Mouse (Mus musculus): ENCODE results near the gene Tmtc2. TPM values are rescaled to one million over a fixed set of nuclear protein-coding genes. Genes with fewer than 3 reads are reported as not detected.

The Tmtc2 gene
- polyA plus RNA-seq, 1 experiment from 2014 or later = 6.9 TPM

DNA sequence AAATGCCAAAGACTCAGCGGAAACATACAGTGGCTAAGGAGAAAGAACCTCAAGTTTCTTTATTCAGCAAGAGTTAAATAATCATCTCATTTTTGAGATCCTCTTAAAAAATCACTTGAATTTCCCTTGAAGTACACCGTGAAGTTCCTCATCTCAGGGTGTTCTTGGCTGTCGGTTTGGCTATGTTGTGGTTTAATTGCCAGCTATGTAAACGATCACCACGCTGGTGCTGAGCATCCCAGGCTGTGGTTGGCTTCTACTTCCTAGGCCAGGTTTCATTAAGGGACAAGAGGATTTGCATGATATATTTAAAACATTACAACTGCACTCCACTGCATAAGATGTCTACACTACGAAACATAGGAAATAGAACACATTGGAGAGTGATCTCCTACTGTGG, 348.5 kb downstream of the Tmtc2 start:
- no peaks in the 10 kb centered on the region for H3K9me3 ChIP-seq (ENCODE audit: low read depth, low read length)
- H3K4me2 ChIP-seq = no peak overlapping the region
- ATAC-seq (ENCODE audit: insufficient read depth) = no peak
- TF ChIP-seq CTCF (IDR thresholded peaks at IDR 0.05; ENCODE audit: low read depth) = no peak
- DNase-seq = no peak
- no peak overlapping the region for H3K9ac ChIP-seq
- no peaks in the 10 kb centered on the region for H3K36me3 ChIP-seq (ENCODE audit: insufficient read depth)
- no peaks in the 10 kb centered on the region for H3K27me3 ChIP-seq (ENCODE audit: insufficient read depth, low read length)
- no peak overlapping the region for H3K4me3 ChIP-seq (ENCODE audit: low read depth, low read length)
- no peak overlapping the region for H3K27ac ChIP-seq (ENCODE audit: low read depth)
- WGBS = 63% methylated on average over 6 of the region's 6 CpGs
- no peaks in the 10 kb centered on the region for H3K4me1 ChIP-seq (ENCODE audit: insufficient read depth)

DNA sequence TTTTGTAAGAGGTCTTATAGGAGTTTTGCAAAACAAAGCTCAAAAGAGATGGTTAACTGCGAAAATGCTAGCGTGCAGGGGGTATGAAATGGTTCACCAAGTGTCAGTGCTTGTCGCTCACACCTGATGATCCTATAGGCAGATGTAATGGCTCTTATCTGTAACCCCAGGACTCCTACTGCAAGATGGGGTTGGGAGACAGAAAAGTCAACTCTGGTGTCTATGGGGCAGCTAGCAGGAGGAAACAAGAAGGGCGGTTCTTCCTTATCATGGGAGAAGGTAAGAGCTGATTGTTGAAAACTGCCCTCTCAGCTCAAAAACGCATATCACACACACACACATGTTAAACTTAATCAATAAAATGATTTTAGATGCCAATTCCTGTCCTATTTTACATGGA, 351.3 kb downstream of the Tmtc2 start:
- H3K27ac ChIP-seq (ENCODE audit: low read depth) = no peak overlapping the region
- no peaks in the 10 kb centered on the region for H3K4me1 ChIP-seq (ENCODE audit: insufficient read depth)
- ATAC-seq (ENCODE audit: insufficient read depth) = no peak
- H3K4me2 ChIP-seq = no peak overlapping the region
- no peak for TF ChIP-seq CTCF (IDR thresholded peaks at IDR 0.05; ENCODE audit: low read depth)
- WGBS = 62% methylated on average over 5 of the region's 5 CpGs
- no peak for DNase-seq
- no peaks in the 10 kb centered on the region for H3K36me3 ChIP-seq (ENCODE audit: insufficient read depth)
- no peak overlapping the region for H3K4me3 ChIP-seq (ENCODE audit: low read depth, low read length)
- H3K9me3 ChIP-seq (ENCODE audit: low read depth, low read length) = no peaks in the 10 kb centered on the region
- no peaks in the 10 kb centered on the region for H3K27me3 ChIP-seq (ENCODE audit: insufficient read depth, low read length)
- no peak overlapping the region for H3K9ac ChIP-seq

GRCm38 (mm10) chr10:105201491-105201890, 372.8 kb downstream of the Tmtc2 start:
- 77% methylated on average over 10 of the region's 10 CpGs for WGBS
- Histone ChIP-seq H3K27me3 (ENCODE audit: insufficient read depth, low read length) (no peaks in the 10 kb centered on the region), H3K9me3 (ENCODE audit: low read depth, low read length) (no peaks in the 10 kb centered on the region), H3K4me2 (no peak overlapping the region), H3K4me1 (ENCODE audit: insufficient read depth) (no peaks in the 10 kb centered on the region), H3K9ac (no peak overlapping the region), H3K27ac (ENCODE audit: low read depth) (no peak overlapping the region), H3K4me3 (ENCODE audit: low read depth, low read length) (no peak overlapping the region), H3K36me3 (ENCODE audit: insufficient read depth) (no peaks in the 10 kb centered on the region)
- DNase-seq = no peak
- no peak for ATAC-seq (ENCODE audit: insufficient read depth)
- TF ChIP-seq CTCF (IDR thresholded peaks at IDR 0.05; ENCODE audit: low read depth) = no peak

DNA sequence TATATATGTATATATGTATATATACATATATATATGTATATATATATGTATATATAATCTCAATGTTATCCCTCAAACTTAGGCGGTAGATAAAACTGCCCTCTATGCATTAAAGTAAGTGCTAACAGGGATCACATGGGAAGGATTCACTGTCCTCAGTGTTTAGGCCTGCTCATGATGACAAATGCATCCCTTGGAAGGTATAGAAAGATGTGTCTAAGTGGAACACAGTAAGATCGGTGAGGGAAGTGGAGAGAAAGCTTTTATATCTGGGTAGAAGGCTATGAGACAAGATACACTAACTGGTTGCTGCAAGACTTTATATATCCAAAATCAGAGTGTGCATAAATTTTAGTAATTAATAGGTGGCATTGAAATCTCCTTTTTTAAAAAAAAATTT, 373.6 kb downstream of the Tmtc2 start:
- Histone ChIP-seq H3K9me3 (ENCODE audit: low read depth, low read length) (no peaks in the 10 kb centered on the region), H3K9ac (no peak overlapping the region), H3K4me2 (no peak overlapping the region), H3K36me3 (ENCODE audit: insufficient read depth) (no peaks in the 10 kb centered on the region), H3K27ac (ENCODE audit: low read depth) (no peak overlapping the region), H3K27me3 (ENCODE audit: insufficient read depth, low read length) (no peaks in the 10 kb centered on the region), H3K4me1 (ENCODE audit: insufficient read depth) (no peaks in the 10 kb centered on the region), H3K4me3 (ENCODE audit: low read depth, low read length) (no peak overlapping the region)
- 80% methylated on average over 2 of the region's 2 CpGs for WGBS
- ATAC-seq (ENCODE audit: insufficient read depth) (no peak), DNase-seq (no peak)
- TF ChIP-seq CTCF (IDR thresholded peaks at IDR 0.05; ENCODE audit: low read depth) = no peak

GRCm38 (mm10) chr10:105200092-105200491, 374.2 kb downstream of the Tmtc2 start:
- Histone ChIP-seq H3K4me3 (ENCODE audit: low read depth, low read length) (no peak overlapping the region), H3K4me1 (ENCODE audit: insufficient read depth) (no peaks in the 10 kb centered on the region), H3K9ac (no peak overlapping the region), H3K36me3 (ENCODE audit: insufficient read depth) (no peaks in the 10 kb centered on the region), H3K27ac (ENCODE audit: low read depth) (no peak overlapping the region), H3K27me3 (ENCODE audit: insufficient read depth, low read length) (no peaks in the 10 kb centered on the region), H3K9me3 (ENCODE audit: low read depth, low read length) (no peaks in the 10 kb centered on the region), H3K4me2 (no peak overlapping the region)
- TF ChIP-seq CTCF (IDR thresholded peaks at IDR 0.05; ENCODE audit: low read depth) = no peak
- no peak for DNase-seq
- WGBS = 64% methylated on average over 4 of the region's 4 CpGs
- no peak for ATAC-seq (ENCODE audit: insufficient read depth)

- H3K36me3 ChIP-seq (ENCODE audit: insufficient read depth) = no peaks in the 10 kb centered on the region
- H3K27ac ChIP-seq (ENCODE audit: low read depth) = no peak overlapping the region
- WGBS = 76% methylated on average over 5 of the region's 5 CpGs
- no peak overlapping the region for H3K4me3 ChIP-seq (ENCODE audit: low read depth, low read length)
- H3K9ac ChIP-seq = no peak overlapping the region
- no peak overlapping the region for H3K4me2 ChIP-seq
- no peaks in the 10 kb centered on the region for H3K9me3 ChIP-seq (ENCODE audit: low read depth, low read length)
- DNase-seq (no peak), ATAC-seq (ENCODE audit: insufficient read depth) (no peak)
- no peaks in the 10 kb centered on the region for H3K4me1 ChIP-seq (ENCODE audit: insufficient read depth)
- no peaks in the 10 kb centered on the region for H3K27me3 ChIP-seq (ENCODE audit: insufficient read depth, low read length)
- no peak for TF ChIP-seq CTCF (IDR thresholded peaks at IDR 0.05; ENCODE audit: low read depth)
Measured at GRCm38 (mm10) chr10:105199515-105199914, 374.7 kb downstream of the Tmtc2 start.

DNA sequence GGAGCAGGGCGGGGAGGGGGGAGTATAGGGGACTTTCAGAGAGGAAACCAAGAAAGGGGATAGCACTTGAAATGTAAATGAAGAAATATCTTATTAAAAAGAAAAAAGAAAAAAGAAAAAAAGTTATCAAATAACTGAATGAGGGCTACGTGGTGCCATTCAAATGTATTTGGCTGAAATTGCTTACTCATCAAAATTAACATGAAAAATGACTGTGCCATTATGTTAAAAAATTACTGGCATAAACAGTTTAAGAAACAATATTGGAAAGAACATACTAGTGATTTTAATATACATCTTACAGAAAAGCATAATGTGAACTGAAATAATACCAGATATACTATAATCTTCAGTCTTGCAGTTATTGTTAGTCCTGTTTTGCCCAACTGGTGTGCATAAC, 378.9 kb downstream of the Tmtc2 start:
- no peak overlapping the region for H3K9ac ChIP-seq
- H3K36me3 ChIP-seq (ENCODE audit: insufficient read depth) = no peaks in the 10 kb centered on the region
- no peak for TF ChIP-seq CTCF (IDR thresholded peaks at IDR 0.05; ENCODE audit: low read depth)
- no peak overlapping the region for H3K27ac ChIP-seq (ENCODE audit: low read depth)
- H3K9me3 ChIP-seq (ENCODE audit: low read depth, low read length) = no peaks in the 10 kb centered on the region
- 94% methylated on average over 2 of the region's 2 CpGs for WGBS
- no peak overlapping the region for H3K4me3 ChIP-seq (ENCODE audit: low read depth, low read length)
- H3K4me2 ChIP-seq = no peak overlapping the region
- ATAC-seq (ENCODE audit: insufficient read depth) (no peak), DNase-seq (no peak)
- H3K27me3 ChIP-seq (ENCODE audit: insufficient read depth, low read length) = no peaks in the 10 kb centered on the region
- no peaks in the 10 kb centered on the region for H3K4me1 ChIP-seq (ENCODE audit: insufficient read depth)
